Mouse (Mus musculus) spleen, adult 12 weeks (tissue): ENCODE data around the gene Nhp2.
"Not testable (repeated sequence)": the region's sequence is repeated elsewhere in the genome, so short reads cannot be mapped to it uniquely, and the experiment has no call there.

Experiments
- DNase-seq: peaks from one replicate; pipeline ENCODE4 v3.0.0; 2022; ENCODE audit warnings: low spot score

The Nhp2 gene

DNA sequence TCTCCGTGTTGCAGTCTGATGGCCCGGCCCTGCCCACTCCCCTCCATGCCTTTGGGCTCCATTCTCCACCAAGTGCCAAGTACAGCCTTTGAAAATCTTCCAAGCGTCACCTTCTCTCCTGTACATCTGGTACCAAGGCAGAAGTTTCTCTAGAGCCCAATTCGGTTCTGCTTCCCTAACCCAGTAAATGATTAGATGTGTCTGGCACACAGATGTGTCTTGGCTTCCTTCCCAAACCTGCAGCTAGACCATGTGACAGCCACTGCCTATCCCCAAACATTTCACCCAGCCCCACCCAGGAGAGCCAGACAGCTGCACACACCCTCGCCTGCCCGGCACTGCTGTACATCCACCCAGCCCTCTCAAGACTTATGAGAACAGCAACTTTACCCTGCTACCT lies 39.2 kb downstream of the Nhp2 start:
- no peak for DNase-seq

GRCm38 (mm10) chr11:51661867-51662365 lies 42.4 kb downstream of the Nhp2 start:
- DNase-seq: no peak

GRCm38 (mm10) chr11:51662632-51663031 lies 43.1 kb downstream of the Nhp2 start:
- DNase-seq: no peak

DNA sequence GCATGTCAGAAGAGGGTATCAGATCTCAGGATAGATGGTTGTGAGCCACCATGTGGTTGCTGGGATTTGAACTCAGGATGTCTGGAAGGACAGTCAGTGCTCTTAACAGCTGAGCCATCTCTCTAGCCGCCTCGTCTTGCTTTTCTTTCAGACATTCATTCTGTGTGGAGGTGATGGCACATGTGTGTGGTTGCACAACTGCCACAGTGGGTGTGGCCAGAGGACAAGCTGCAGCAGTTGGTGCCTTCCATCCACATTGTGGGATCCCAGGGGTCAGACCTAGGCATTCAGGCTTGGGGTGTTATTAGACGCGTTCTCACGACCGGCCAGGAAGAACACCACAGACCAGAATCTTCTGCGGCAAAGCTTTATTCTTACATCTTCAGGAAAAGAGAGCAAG lies 45.2 kb downstream of the Nhp2 start:
- not testable (repeated sequence) for DNase-seq

DNA sequence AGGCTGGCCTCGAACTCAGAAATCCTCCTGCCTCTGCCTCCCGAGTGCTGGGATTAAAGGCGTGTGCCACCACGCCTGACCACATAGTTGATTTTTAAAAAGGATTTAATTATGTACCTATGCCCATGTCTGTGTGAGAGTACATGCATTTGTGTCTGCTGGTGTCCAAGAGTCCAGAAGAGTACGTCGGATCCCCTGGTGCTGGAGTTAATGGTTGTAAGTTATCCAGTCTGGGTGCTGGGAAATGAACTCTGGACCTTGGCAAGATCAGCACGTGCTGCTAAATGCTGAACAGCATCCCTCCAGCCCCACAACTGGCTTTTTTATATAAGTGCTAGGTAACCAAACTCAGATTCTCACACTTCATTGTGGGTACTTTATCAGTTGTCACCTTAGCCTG lies 51.3 kb downstream of the Nhp2 start:
- no peak for DNase-seq

DNA sequence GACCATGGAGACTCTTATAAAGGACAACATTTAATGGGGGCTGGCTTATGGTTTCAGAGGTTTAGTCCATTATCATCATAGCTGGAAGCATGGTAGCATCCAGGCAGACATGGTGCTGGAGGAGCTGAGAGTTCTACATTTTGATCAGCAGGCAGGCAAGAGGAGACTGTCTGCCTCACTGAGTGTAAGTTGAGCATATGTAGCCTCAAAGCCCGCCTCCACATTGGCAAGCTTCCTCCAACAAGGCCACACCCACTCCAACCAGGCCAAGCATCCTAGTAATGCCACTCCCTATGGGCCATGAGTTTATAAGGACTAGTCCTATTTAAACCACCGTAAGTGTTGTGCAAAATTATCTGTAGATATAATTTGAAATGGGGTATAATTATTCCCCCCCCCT lies 51.8 kb downstream of the Nhp2 start:
- no peak for DNase-seq

DNA sequence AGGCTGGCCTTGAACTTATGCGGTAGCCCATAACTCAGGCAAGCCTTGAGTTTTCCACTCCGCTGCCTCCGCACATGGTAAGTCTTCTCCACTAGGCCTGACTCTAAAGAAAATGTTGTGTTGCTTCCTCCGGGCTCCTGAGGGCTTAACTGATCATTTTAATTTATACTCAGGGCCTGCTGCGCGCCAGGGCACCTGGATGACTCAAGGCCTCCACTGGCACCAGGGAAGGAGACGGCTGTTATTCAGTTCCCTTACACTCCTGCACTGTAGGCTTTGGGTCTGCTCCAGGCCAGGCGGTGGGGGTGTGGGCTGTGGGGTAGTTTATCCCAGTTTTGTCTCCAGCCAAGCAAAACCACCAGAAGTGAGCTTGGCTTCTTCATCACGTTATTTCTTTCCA lies 53.8 kb downstream of the Nhp2 start:
- DNase-seq: no peak
